Mouse (Mus musculus): ENCODE measurements at regions not wholly inside any gene's neighbourhood (a gene's known extent, or its start where the extent isn't known, plus 50 kb on each side); places are given as distances from the start of the nearest gene placed in this dataset.

GRCm38 (mm10) chr16:39109383-39110033 lies 217.0 kb downstream of the Igsf11 start:
- peak; percentile 69 for DNase-seq (ENCODE audit: extremely low read depth)
- Histone ChIP-seq H3K27me3 (replicated peaks) (no peaks in the 10 kb centered on the region), H3K9me3 (replicated peaks; ENCODE audit: low read length) (peaks cover 13% of the 10 kb centered on the region), H3K9ac (ENCODE audit: insufficient read depth, low read depth) (no peak overlapping the region), H3K79me2 (replicated peaks; ENCODE audit: control insufficient read depth, extremely low read depth, insufficient read depth, poor library complexity, severe bottlenecking) (no peaks in the 10 kb centered on the region), H3K27ac (ENCODE audit: insufficient read depth, low read depth) (no peak overlapping the region), H3K4me2 (ENCODE audit: insufficient read depth, low read depth, poor library complexity, severe bottlenecking) (no peak overlapping the region), H3K4me3 (replicated peaks in 1 of 3; ENCODE audit: low read depth in 2 of 3, low read length in 2 of 3, poor library complexity in 1 of 3) (no peak overlapping the region), H3K36me3 (replicated peaks in 1 of 2; ENCODE audit: control insufficient read depth in 1 of 2, insufficient read depth in 1 of 2, low read length in 1 of 2) (no peaks in the 10 kb centered on the region), H3K4me1 (ENCODE audit: control insufficient read depth in 1 of 2, insufficient read depth in 2 of 2) (no peaks in the 10 kb centered on the region)
- dilution Hi-C loops (cut with MboI; ENCODE audit: extremely low pct_ligation_motif_present, extremely low pct_unique_long_range_greater_than_20kb, low sequenced_read_pairs), result no loop called here
- in situ Hi-C loops (cut with MboI; ENCODE audit: low pct_ligation_motif_present, low pct_unique_long_range_greater_than_20kb, low sequenced_read_pairs), result loop anchor here (25.0 kb wide), 1 partner anchor 203 kb away; no protein-coding TSS in a partner anchor
- TF ChIP-seq PAX5 (IDR thresholded peaks at IDR 0.05; ENCODE audit: low read length) (no peak), IRF4 (IDR thresholded peaks at IDR 0.05; ENCODE audit: low read depth, low read length) (no peak), ZKSCAN1 (IDR thresholded peaks at IDR 0.05; ENCODE audit: borderline replicate concordance, low read depth, low read length) (no peak), EP300 (IDR thresholded peaks at IDR 0.05; ENCODE audit: low read length) (no peak), CHD1 (IDR thresholded peaks at IDR 0.05; ENCODE audit: low read depth, low read length) (no peak), CHD2 (IDR thresholded peaks at IDR 0.05; ENCODE audit: low read length) (no peak), NRF1 (IDR thresholded peaks at IDR 0.05; ENCODE audit: low read depth, low read length) (no peak), MAX (IDR thresholded peaks at IDR 0.05; ENCODE audit: low read length) (peak; percentile 26; the same call in 1 of the 2 replicates), SIN3A (IDR thresholded peaks at IDR 0.05; ENCODE audit: low read length) (no peak), USF2 (conservative IDR thresholded peaks at IDR 0.05; ENCODE audit: low read depth, low read length) (no peak), KAT2A (IDR thresholded peaks at IDR 0.05; ENCODE audit: insufficient replicate concordance, low read length) (no peak), GABPA (IDR thresholded peaks at IDR 0.05; ENCODE audit: insufficient replicate concordance, low read depth, low read length) (no peak), E2F4 (IDR thresholded peaks at IDR 0.05; ENCODE audit: insufficient replicate concordance, low read depth, low read length) (no peak), ZMIZ1 (IDR thresholded peaks at IDR 0.05; ENCODE audit: low read depth, low read length) (no peak), HCFC1 (IDR thresholded peaks at IDR 0.05; ENCODE audit: low read depth, low read length) (no peak), ZNF384 (IDR thresholded peaks at IDR 0.05; ENCODE audit: low read depth, low read length) (peak; percentile 99), SMC3 (IDR thresholded peaks at IDR 0.05; ENCODE audit: low read depth, low read length) (peak; percentile 50), ELF1 (IDR thresholded peaks at IDR 0.05; ENCODE audit: low read depth, low read length) (no peak), MEF2A (IDR thresholded peaks at IDR 0.05; ENCODE audit: borderline replicate concordance, low read depth, low read length) (no peak), MAZ (IDR thresholded peaks at IDR 0.05; ENCODE audit: low read depth, low read length) (no peak), ETS1 (conservative IDR thresholded peaks at IDR 0.05; ENCODE audit: low read depth, low read length) (no peak), CTCF (conservative IDR thresholded peaks at IDR 0.05 in 1 of 2, IDR thresholded peaks at IDR 0.05 in 1 of 2; ENCODE audit: low read depth in 2 of 2, low read length in 2 of 2) (peak; percentile 46 to 67), RCOR1 (conservative IDR thresholded peaks at IDR 0.05; ENCODE audit: low read depth, low read length) (no peak), RAD21 (IDR thresholded peaks at IDR 0.05; ENCODE audit: low read depth, low read length) (peak; percentile 76), JUN (IDR thresholded peaks at IDR 0.05; ENCODE audit: insufficient read depth, low read depth, low read length) (no peak), ZC3H11A (IDR thresholded peaks at IDR 0.05; ENCODE audit: low read depth, low read length) (no peak)
